Mouse (Mus musculus): ENCODE results near the gene Golga4.

DNA sequence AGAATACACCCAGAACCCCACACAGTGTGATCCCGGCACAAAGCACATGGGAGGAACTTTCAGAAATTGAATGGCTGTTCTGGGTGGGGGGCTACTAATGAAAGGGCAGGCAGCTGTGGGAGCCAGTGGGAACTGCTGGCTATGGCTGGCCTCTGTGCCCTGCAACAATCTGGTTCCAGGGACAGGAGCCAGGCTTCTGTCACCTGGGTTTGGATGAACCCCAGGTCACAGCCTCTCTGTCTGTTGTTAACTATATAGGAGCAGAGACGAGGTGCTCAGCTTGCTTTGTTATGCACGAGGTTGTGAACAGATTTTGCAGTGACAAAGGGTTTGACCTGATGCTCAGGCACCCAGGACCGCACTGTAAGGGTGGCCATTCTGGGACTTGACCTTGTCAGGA, 102.5 kb downstream of the Golga4 start:
- TF ChIP-seq CTCF (IDR thresholded peaks at IDR 0.05; ENCODE audit: borderline replicate concordance, insufficient read depth, low read length) (no peak), POLR2A (IDR thresholded peaks at IDR 0.05; ENCODE audit: low read depth, low read length) (no peak)
